Mouse (Mus musculus) kidney, embryonic 15.5 days (tissue): ENCODE results near the gene Gm29609. TPM values are rescaled to one million over a fixed set of nuclear protein-coding genes. Genes with fewer than 3 reads are reported as not detected.
A peak's percentile ranks its signal among the peaks of the same experiment; 100 is the strongest.

Experiments used
- ATAC-seq: fragments of 200-750 bp; cut with Nextera tagmentation; replicated peaks from 2 replicates; pipeline ENCODE4 v1.8.0; 2017; ENCODE audit warnings: moderate TSS enrichment; ENCODE audit not compliant: low FRiP score
- H3K27ac ChIP-seq: fragments of 300-500 bp; sonication (generic); 2 replicates; pipeline ENCODE4 v1.5.1; 2015; ENCODE audit warnings: mild to moderate bottlenecking, inconsistent platforms
- H3K27me3 ChIP-seq: fragments of 300-500 bp; sonication (generic); 2 replicates; pipeline ENCODE4 v1.6.1; 2015; ENCODE audit warnings: inconsistent platforms
- H3K36me3 ChIP-seq: fragments of 300-500 bp; sonication (generic); 2 replicates; pipeline ENCODE4 v1.6.1; 2015; ENCODE audit warnings: inconsistent platforms
- H3K4me1 ChIP-seq: fragments of 300-500 bp; sonication (generic); 2 replicates; pipeline ENCODE4 v1.6.1; 2015; ENCODE audit warnings: inconsistent platforms
- H3K4me2 ChIP-seq: fragments of 300-500 bp; sonication (generic); 2 replicates; pipeline ENCODE4 v1.6.1; 2015; ENCODE audit warnings: moderate library complexity, mild to moderate bottlenecking, inconsistent platforms
- H3K4me3 ChIP-seq: fragments of 300-500 bp; sonication (generic); replicated peaks from 2 replicates; pipeline ENCODE4 v1.5.1; 2015; ENCODE audit warnings: mild to moderate bottlenecking, inconsistent platforms
- H3K9ac ChIP-seq: fragments of 300-500 bp; sonication (generic); 2 replicates; pipeline ENCODE4 v1.6.1; 2015; ENCODE audit warnings: mild to moderate bottlenecking, inconsistent platforms
- H3K9me3 ChIP-seq: fragments of 300-500 bp; sonication (generic); replicated peaks from 2 replicates; pipeline ENCODE4 v1.6.1; 2016; ENCODE audit warnings: inconsistent platforms
- WGBS: fragments of 180-500 bp; shearing (Covaris S2); methylation state at CpG from one replicate; pipeline ENCODE4 v1.1.7; 2015; ENCODE audit warnings: mixed read lengths; 5-methylcytosine and 5-hydroxymethylcytosine counted together
- polyA plus RNA-seq: library from polyadenylated mRNA; unstranded; fragments of >200 nt; fragmentation: Nextera tagmentation; extraction: Ambion mirVana; gene quantifications from 2 replicates; pipeline ENCODE4 v1.2.1, GENCODE M21; 2015

The Gm29609 gene
- polyA plus RNA-seq, 1 experiment from 2014 or later, result 2.0 TPM

DNA sequence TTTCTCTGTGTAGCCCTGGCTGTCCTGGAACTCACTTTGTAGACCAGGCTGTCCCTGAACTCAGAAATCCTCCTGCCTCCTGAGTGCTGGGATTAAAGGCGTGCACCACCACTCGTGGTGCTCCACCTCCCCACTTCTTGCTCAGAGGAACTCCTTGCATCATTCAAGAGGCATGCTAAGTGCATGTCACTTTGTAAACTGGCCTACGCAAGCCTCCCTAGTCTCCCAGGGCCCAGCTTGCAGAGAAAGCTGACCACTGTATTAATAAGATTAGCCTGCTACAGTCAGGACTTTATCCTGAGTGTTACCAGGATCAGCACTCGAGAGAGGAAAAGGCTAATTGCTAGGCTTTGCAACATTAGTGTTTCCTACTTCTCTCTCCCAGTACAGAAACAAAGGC, 11.1 kb downstream of the Gm29609 start:
- ATAC-seq, result no peak

DNA sequence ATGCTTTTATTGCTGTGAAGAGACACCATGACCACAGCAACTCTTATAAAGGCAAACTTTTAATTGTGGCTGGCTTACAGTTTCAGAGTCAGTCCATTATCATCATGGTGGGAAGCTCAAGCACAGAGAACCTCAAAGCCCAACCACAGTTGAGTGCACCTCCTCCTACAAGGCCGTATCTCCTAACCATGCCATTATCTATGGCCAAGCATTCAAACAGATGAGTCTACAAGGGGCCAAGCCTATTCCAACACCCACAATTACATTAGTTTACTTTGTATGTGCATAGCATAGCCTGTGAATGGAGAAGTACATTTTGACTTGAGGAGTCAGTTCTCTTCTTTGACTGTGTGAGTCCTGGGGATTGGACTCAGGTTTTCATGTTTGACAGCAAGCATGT, 14.8 kb downstream of the Gm29609 start:
- H3K27ac ChIP-seq, result no peak overlapping the region
- H3K4me3 ChIP-seq, result no peak overlapping the region
- no peaks in the 10 kb centered on the region for H3K9me3 ChIP-seq
- 81% methylated on average over 1 of the region's 1 CpGs for WGBS
- H3K36me3 ChIP-seq, result peaks cover 99% of the 10 kb centered on the region
- no peaks in the 10 kb centered on the region for H3K4me1 ChIP-seq
- no peak for ATAC-seq
- H3K4me2 ChIP-seq, result no peak overlapping the region
- no peak overlapping the region for H3K9ac ChIP-seq
- no peaks in the 10 kb centered on the region for H3K27me3 ChIP-seq

More for the DNA sequence above, 11.1 kb downstream of the Gm29609 start:
- no peak overlapping the region for H3K9ac ChIP-seq
- no peaks in the 10 kb centered on the region for H3K9me3 ChIP-seq
- no peak overlapping the region for H3K4me2 ChIP-seq
- peaks cover 98% of the 10 kb centered on the region for H3K36me3 ChIP-seq
- no peaks in the 10 kb centered on the region for H3K4me1 ChIP-seq
- H3K4me3 ChIP-seq, result no peak overlapping the region
- H3K27me3 ChIP-seq, result no peaks in the 10 kb centered on the region
- no peak overlapping the region for H3K27ac ChIP-seq
- 96% methylated on average over 4 of the region's 4 CpGs for WGBS

DNA sequence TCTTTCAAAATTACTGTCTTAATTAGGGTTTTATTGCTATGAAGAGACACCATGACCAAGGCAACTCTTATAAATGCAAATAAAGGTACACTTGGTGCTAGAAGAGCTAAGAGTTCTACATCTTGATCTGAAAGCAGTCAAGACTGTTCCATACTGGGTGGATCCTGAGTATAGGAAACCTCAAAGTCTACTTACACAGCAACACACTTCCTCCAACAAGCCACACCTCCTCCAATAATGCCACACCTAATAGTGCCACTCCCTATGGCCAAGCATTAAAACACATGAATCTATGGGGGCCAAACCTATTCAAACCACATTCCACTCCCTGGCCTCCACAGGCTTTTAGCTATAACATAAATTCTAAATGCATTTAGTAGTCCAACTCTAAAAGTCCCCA, 17.2 kb downstream of the Gm29609 start:
- no peak overlapping the region for H3K4me3 ChIP-seq
- H3K27me3 ChIP-seq, result no peaks in the 10 kb centered on the region
- H3K27ac ChIP-seq, result no peak overlapping the region
- peaks cover 99% of the 10 kb centered on the region for H3K36me3 ChIP-seq
- no peak overlapping the region for H3K4me2 ChIP-seq
- H3K9ac ChIP-seq, result no peak overlapping the region
- no peaks in the 10 kb centered on the region for H3K4me1 ChIP-seq
- ATAC-seq, result no peak
- no peaks in the 10 kb centered on the region for H3K9me3 ChIP-seq

DNA sequence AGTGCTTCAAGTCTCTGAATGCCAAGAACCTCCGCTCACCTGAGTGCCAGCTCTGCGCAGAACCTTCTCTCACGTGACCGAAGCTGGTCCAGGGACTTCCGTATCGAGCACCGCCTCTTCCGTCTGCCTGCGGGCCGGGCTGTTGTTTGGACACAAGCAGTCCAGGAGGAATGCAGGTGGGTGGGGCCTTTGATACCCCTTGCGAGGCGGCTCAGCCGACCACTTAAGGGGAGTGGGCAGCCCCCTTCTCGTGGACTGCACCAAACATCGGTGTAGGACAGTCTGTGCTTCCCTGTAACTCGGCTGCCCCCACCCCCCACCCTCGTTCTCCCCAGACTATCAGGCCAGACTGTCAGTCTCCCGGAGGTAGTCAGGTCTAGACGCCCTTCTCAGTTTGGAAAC, 25.6 kb downstream of the Gm29609 start, which contains the start of gene Mpv17:
Gene Mpv17, minus strand, starts transcription at position 100 of the 402 bp plus-strand sequence.
- Histone ChIP-seq H3K4me1 (peaks cover 16% of the 10 kb centered on the region), H3K27me3 (no peaks in the 10 kb centered on the region), H3K27ac (peak within 1 kb of the TSS; percentile 87), H3K9ac (peak within 1 kb of the TSS; percentile 66), H3K4me2 (peak within 1 kb of the TSS; percentile 84), H3K9me3 (no peaks in the 10 kb centered on the region), H3K36me3 (peaks cover 44% of the 10 kb centered on the region), H3K4me3 (peak within 1 kb of the TSS; percentile 77)
- ATAC-seq, result peak; percentile 96
- under 1% methylated on average over 19 of the region's 19 CpGs for WGBS

DNA sequence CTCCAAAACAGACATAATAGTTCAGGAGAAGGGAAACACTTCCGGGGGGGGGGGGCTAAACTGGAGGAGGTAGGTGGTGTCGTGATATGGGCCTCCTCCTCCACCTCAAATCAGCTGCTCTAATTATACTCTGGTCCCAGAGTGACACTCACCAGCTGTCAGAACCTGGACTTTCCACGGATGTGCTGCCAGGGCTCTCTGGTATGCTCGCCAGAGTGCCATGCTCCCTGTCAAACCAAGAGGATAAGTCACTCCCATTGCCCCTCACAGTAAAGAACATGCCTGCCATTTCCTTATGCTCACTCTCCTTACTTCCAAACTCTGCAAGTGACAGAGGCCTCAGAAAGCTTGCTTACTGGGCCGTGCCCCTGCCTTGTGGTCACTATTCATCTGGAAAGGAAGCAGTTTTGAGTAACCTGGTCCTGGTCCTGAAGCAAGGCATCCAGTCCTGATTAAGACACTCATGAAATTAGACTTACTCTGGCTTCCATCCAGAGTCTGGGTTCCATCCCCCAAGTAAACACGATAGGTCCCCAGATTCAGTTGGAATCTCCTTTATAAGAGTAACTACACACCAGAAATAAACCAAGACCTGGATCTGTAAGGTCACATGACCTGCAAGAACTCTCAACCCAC, 26.1 kb downstream of the Gm29609 start:
- Histone ChIP-seq H3K4me3 (peak overlapping the region; percentile 77), H3K27me3 (no peaks in the 10 kb centered on the region), H3K27ac (peak overlapping the region; percentile 87), H3K36me3 (peaks cover 42% of the 10 kb centered on the region), H3K9me3 (no peaks in the 10 kb centered on the region), H3K9ac (peak overlapping the region; percentile 66), H3K4me2 (peak overlapping the region; percentile 84), H3K4me1 (peaks cover 16% of the 10 kb centered on the region)
- peak; percentile 31; the same call in 1 of the 2 replicates for ATAC-seq
- 29% methylated on average over 6 of the region's 6 CpGs for WGBS

DNA sequence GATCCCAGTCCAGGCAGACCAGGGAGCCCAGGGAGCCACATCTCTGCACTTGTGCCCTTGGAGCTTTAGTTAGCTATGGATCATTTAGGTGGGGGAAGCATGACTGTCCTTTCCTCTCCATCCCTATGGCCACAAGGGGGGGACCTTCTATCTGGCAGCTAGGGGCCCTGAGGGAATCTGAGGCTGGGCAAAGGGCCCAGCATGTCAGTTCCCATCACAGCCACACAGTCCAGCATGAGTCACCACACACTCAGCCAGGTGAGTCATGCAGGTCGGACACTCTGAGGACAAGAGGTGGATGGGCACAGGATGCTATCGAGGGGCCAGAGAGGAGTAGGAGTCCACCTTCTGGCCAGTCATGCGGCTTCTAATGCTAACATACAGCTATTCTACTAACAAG, 28.0 kb downstream of the Gm29609 start:
- ATAC-seq, result no peak
- Histone ChIP-seq H3K9me3 (no peaks in the 10 kb centered on the region), H3K27ac (no peak overlapping the region), H3K4me1 (peaks cover 16% of the 10 kb centered on the region), H3K27me3 (no peaks in the 10 kb centered on the region), H3K9ac (no peak overlapping the region), H3K4me3 (no peak overlapping the region), H3K36me3 (peaks cover 26% of the 10 kb centered on the region), H3K4me2 (no peak overlapping the region)
- 81% methylated on average over 3 of the region's 3 CpGs for WGBS

DNA sequence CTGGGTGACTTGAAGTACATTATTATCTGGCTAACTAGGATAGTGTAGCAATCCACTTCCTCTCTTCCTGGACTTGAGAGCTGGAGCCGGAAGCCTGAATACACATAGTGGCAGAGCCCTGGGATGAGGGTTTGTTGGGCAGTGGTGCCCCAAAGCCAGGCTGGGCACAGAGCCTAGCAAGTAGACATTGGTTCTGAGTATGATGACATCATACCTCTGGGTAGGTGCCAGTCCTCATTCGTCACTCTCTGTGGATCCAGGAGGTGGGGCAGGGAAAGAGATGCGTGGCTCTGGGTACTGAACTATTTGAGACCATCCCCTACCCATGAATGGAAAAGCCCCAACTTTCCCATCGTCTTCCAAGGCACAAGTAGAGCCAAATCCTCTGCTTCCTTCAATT, 29.9 kb downstream of the Gm29609 start:
- 89% methylated on average over 4 of the region's 4 CpGs for WGBS
- Histone ChIP-seq H3K4me2 (no peak overlapping the region), H3K36me3 (peaks cover 24% of the 10 kb centered on the region), H3K27me3 (no peaks in the 10 kb centered on the region), H3K27ac (no peak overlapping the region), H3K9ac (no peak overlapping the region), H3K9me3 (no peaks in the 10 kb centered on the region), H3K4me3 (no peak overlapping the region), H3K4me1 (peaks cover 14% of the 10 kb centered on the region)
- ATAC-seq, result no peak

DNA sequence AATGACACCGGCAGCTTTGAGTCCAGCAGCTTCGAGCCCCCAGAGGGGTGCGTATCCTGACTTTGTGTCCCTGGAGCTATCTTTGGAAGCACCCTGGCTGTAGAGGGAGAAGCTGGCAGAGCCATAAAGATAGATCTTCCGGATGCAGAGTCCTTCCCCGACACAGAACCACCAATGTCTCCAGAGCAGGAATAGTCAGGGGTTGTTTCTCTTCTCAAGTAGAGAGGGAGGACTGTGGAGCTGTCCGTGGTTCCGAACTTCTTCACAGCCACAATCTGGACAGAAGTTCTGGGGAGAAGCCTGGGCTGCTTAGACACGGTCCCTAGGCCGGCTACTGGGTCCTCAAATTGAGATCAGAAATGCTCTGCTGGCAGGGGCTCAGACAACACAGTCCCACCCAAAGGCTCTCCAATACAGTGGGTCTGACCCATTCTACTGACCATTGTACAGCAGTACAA, 40.7 kb downstream of the Gm29609 start:
- H3K4me3 ChIP-seq, result peak overlapping the region; percentile 33
- no peak overlapping the region for H3K9ac ChIP-seq
- no peak for ATAC-seq
- no peaks in the 10 kb centered on the region for H3K9me3 ChIP-seq
- H3K4me1 ChIP-seq, result peaks cover 24% of the 10 kb centered on the region
- H3K36me3 ChIP-seq, result peaks cover 19% of the 10 kb centered on the region
- H3K4me2 ChIP-seq, result peak overlapping the region; percentile 57
- no peak overlapping the region for H3K27ac ChIP-seq
- peaks cover 62% of the 10 kb centered on the region for H3K27me3 ChIP-seq
- WGBS, result 13% methylated on average over 9 of the region's 9 CpGs

DNA sequence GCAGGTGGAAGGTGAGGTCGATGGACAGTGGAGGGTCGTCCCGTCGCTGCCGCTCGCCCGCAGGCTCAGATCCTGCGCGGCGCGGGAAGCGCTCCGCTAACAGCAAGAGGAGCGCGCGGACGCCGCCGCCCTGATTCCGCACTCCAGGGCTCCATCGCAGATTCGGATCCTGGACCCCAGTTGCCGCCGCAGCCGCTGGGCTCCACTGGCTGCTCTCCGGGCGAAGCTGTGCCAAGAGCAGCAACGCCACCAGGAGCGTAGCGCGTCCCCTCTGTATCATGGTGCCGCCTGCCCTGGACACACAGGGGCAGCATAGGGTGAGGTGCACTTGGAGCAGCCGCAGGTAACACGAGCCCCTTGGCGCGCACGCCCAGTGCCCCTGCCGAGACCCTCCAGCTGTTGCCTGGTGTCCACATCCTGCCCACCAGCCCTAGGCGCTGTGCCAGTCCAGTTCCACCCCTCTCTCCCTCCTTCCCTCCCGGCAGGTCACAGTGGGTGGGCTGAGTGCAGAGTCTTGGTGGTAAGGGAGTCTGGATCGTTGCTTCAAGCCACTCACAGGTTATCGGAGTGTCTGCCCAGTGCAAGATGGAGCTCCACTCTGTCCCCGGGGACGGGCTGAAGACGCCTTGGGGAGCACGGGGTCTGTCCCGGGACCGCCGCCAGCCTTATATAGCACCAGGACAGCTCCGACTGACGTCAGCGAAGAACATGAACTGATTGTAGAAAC, 41.3 kb downstream of the Gm29609 start, which contains the start of gene Ucn:
Gene Ucn, minus strand, starts transcription at position 589 of the 727 bp plus-strand sequence.
- Histone ChIP-seq H3K36me3 (peaks cover 16% of the 10 kb centered on the region), H3K9me3 (no peaks in the 10 kb centered on the region), H3K9ac (no peak within 1 kb of the TSS), H3K27me3 (peaks cover 65% of the 10 kb centered on the region), H3K4me3 (peak within 1 kb of the TSS; percentile 33), H3K4me2 (peak within 1 kb of the TSS; percentile 57), H3K27ac (no peak within 1 kb of the TSS), H3K4me1 (peaks cover 24% of the 10 kb centered on the region)
- peak; percentile 49; the same call in 1 of the 2 replicates for ATAC-seq
- WGBS, result 1% methylated on average over 52 of the region's 52 CpGs

DNA sequence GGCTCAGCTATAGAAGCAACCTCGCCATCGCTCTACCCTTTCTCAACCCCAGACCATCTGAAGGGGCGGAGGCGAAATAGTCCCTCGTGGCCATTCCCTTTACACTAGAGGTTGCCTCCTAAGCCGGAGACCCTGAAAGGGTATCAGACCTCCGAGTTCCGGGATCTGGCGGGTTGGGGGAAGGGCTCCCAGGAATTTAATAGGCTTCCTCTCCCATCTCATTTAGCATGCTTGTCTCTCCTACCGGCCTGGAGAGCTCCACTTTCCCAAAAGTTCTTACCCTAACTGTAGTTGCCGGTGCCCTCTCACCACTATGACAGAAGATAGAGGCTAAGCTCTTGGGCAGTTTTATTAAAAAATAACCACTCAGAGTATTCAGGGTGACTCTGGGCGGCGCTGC, 42.1 kb downstream of the Gm29609 start:
- no peak overlapping the region for H3K27ac ChIP-seq
- no peaks in the 10 kb centered on the region for H3K9me3 ChIP-seq
- under 1% methylated on average over 13 of the region's 13 CpGs for WGBS
- no peak overlapping the region for H3K9ac ChIP-seq
- peak overlapping the region; percentile 33 for H3K4me3 ChIP-seq
- H3K36me3 ChIP-seq, result peaks cover 12% of the 10 kb centered on the region
- ATAC-seq, result no peak
- H3K4me1 ChIP-seq, result peaks cover 24% of the 10 kb centered on the region
- peak overlapping the region; percentile 57 for H3K4me2 ChIP-seq
- H3K27me3 ChIP-seq, result peaks cover 65% of the 10 kb centered on the region

DNA sequence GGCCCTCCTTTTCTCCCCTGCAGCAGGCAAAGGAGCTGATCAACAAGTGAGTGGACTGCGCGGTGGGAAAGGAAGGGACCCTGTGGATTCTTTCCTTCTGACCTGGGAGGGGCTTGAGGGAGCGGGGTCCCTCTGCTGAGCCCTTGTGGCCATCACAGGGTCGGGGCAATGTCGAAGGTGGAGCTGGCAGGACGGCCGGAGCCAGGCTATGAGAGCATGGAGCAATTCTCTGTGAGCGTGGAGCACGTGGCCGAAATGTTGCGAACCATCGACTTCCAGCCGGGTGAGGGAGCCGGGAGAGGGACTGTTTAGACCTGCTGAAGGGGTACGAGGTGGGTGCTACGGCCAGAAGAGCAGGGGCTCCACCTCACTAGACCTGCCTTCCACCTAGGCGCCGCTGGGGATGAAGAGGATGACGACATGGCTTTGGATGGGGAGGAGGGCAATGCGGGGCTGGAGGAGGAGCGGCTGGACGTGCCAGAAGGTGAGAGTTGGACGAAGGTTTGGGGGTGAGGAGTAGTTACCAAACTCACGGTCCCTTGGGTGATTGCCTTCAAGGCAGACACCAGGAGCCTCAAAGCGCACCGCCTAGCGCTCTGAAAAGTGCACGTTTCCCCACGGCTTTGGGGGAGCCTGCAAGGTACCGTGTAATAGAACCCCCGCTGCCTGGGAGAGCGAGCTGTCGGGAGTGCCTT, 42.8 kb downstream of the Gm29609 start:
- Histone ChIP-seq H3K36me3 (peaks cover 9% of the 10 kb centered on the region), H3K4me1 (peaks cover 24% of the 10 kb centered on the region), H3K27ac (no peak overlapping the region), H3K27me3 (peaks cover 65% of the 10 kb centered on the region), H3K4me3 (peak overlapping the region; percentile 33; the same call in 1 of the 2 replicates), H3K4me2 (peak overlapping the region; percentile 57), H3K9ac (no peak overlapping the region), H3K9me3 (no peaks in the 10 kb centered on the region)
- no peak for ATAC-seq
- under 1% methylated on average over 33 of the region's 33 CpGs for WGBS

DNA sequence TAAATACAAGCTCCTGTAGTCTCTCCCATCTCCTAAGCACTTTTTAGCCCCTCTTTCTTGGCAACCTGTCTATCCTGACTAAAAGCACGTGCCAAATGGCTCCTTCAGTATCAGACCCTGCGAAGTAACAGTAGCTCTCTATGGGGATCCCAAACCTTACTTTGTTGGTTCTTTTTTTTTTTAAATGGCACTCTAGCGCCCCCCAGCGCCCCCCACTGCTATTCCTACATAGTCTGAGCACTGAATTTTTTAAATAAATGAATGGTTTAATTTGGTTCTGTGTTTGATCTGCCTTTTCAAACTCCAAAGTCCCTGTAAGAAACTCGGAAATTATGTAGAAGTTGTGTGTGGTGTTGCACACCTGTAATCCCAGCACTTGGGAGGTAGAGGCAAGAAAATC, 53.7 kb downstream of the Gm29609 start:
- 0 out of 2 replicates have a peak, but pooled peaks cover 4% of the 10 kb centered on the region for H3K27me3 ChIP-seq
- H3K9ac ChIP-seq, result no peak overlapping the region
- H3K4me2 ChIP-seq, result no peak overlapping the region
- WGBS, result 42% methylated on average over 5 of the region's 5 CpGs
- no peaks in the 10 kb centered on the region for H3K4me1 ChIP-seq
- no peak overlapping the region for H3K4me3 ChIP-seq
- no peak overlapping the region for H3K27ac ChIP-seq
- no peaks in the 10 kb centered on the region for H3K36me3 ChIP-seq
- no peaks in the 10 kb centered on the region for H3K9me3 ChIP-seq
- ATAC-seq, result no peak
